Mouse (Mus musculus) testis, postnatal 14 days (tissue): Measurements from ENCODE around the gene Eral1.
A peak's percentile ranks its signal among the peaks of the same experiment; 100 is the strongest.

ENCODE experiments used
- DNase-seq: peaks from one replicate; pipeline ENCODE4 v3.0.0; 2021; ENCODE audit warnings: low spot score

Eral1 gene

DNA sequence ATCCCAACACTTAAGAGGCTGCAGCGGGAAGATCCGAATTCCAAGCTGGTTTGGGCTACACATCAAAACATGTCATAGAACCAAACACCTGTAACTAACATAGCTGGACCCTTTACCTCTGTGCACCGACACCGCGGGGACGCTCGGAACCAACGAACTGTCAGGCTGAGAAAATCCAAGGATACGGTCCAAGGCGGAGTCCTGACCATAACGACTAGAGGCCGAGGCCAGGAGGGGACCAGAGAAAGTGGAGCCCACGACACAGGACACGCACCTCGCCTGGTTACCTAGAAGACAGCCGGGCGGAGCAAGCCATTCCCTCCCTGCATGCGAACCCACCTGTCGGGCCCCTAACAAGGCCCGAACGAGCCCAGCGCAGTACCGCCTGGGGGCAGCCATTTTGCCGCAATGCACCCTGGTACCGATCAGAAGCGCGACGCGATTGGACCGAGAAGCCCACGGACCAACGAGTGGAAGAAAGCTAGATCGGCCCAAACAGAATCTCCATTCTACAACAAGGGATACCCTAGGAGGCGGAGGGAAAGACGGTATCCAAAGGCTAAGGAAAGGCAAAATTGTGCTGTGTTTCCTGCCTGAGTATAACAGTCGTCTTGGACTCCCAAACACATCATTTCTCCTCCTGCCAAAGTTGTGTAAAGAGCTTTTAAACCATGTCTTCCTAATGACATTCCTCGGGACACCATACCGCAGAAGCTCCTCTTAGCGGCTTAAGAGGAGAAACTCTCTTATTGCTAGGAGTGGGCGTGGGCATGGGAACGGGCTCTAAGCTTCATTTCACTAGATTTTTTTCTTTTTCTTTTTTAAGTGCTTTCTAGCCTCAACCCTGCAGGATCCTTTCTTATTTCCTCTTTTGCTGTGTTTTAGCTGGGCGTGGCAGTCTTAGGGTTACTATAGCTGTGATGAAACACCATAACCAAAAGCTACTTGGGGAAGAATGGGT lies at the start of gene Eral1:
Gene Eral1, minus strand, starts transcription at position 423 of the 961 bp plus-strand sequence.
- peak; percentile 88 for DNase-seq

- DNase-seq = no peak
Measured at GRCm38 (mm10) chr11:78129458-78129857, 49.3 kb upstream of the Eral1 start.

DNA sequence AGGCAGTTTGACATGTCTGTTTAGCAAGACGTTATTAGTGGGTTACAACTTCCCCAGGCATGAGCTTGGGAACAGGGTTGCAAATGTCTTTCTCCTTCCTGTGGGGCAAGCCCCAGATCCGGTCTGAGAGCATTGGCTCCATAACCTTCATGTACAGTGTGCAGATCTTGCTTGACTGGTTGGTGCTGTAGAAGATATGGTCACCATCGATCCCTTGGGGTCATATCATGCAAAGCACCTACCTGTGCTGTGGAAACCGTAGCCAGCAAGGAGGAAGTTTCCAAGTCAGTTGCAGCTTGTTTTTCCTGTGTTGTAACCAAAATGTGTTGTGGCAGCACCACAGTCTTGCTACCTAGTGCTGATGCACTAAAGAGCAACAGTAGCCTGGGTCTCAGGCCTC lies 46.6 kb upstream of the Eral1 start:
- no peak for DNase-seq

- no peak for DNase-seq
Measured at GRCm38 (mm10) chr11:78125691-78126090, 45.5 kb upstream of the Eral1 start.

- no peak for DNase-seq
Measured at GRCm38 (mm10) chr11:78123782-78124181, 43.6 kb upstream of the Eral1 start.

DNA sequence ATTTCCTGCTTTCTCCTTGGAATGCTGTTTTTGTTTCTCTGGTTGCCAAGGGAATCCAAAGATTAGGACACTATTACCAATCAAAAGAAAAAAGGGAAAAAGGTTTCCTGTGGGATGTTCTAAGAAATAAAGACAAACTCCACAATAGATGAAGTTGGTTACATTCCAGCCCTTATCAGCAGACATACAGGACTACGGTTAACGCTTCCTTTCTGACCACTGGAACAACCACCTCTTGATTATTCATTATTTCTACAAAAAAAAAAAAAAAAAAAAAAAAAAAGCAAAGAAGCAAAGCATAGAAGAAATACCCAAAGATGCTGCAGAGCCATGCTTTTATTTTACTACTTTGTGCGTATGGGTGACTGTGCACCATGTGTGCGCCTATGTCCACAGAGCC lies 42.6 kb upstream of the Eral1 start:
- no peak for DNase-seq

DNA sequence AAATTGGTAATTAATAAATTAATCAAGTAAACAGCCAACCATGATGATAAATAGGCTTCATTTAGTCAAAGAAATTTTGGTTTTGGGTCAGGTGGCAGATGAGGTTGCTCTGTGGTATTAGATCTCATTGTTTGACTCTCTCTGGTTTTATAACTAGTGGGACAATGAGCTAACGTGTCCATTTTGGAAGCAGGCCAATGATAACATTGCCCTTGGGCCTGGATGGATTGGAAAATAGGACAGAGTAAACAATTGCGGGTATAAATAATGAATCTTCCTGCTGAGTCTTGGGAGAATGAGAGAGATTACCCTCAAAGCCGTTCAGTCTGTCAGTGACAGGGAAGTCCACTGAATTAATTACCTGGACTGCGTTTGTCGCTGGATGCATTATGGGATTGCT lies 41.0 kb upstream of the Eral1 start:
- no peak for DNase-seq

GRCm38 (mm10) chr11:78119898-78120297 lies 39.7 kb upstream of the Eral1 start:
- DNase-seq = no peak

GRCm38 (mm10) chr11:78118467-78118866 lies 38.3 kb upstream of the Eral1 start:
- no peak for DNase-seq

DNA sequence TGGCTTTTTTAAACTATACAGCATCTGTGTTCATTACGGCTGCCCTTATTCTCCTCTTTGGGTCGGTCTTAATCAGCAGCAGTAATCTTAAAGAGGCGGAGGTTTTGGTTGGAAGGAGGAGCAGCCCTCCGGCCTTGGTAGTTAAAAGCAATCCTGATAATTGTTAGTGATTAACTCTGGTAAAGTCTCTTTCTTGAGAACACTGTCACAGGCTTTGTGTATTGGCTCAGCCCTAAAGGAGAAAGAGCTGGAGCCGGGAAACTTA lies 35.9 kb upstream of the Eral1 start:
- no peak for DNase-seq

DNA sequence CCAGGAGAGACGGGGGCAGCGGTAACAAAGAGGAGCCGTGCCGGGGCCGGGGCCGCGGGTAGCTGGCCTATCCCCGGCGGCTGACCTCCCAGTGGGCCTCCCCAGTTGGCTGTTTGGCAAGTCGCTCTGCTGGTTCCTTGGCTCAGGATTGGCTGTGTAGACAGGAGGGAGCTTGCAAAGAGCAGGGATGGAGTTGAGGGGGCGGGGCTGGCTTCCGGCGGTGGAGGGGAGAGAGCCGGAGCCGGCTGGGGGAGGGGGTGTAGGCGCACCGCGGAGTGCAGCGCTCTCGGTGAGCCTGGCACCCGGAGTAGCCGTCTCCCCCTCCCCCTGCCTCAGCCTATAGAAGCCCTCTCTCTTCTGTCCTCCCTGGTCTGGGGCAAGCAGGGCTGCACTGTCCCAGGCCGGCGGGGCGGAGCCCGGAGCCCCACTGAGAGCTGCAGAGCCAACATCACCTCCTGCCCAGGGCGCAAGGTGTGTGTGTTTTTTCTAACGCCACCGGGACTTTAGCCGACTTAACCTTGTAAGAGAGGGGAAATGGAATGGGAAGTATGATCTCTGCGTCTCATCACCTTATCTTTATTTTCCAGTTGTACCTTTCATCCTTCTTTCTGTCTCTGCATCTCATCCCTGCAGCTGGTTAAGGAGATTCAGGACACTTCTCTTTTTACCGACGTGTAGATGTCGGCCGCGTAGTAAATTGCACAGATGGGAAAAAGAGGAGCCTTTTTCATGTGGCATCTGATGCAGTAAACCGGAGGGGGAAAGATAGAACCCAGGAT lies 35.4 kb upstream of the Eral1 start:
- DNase-seq = peak; percentile 95

DNA sequence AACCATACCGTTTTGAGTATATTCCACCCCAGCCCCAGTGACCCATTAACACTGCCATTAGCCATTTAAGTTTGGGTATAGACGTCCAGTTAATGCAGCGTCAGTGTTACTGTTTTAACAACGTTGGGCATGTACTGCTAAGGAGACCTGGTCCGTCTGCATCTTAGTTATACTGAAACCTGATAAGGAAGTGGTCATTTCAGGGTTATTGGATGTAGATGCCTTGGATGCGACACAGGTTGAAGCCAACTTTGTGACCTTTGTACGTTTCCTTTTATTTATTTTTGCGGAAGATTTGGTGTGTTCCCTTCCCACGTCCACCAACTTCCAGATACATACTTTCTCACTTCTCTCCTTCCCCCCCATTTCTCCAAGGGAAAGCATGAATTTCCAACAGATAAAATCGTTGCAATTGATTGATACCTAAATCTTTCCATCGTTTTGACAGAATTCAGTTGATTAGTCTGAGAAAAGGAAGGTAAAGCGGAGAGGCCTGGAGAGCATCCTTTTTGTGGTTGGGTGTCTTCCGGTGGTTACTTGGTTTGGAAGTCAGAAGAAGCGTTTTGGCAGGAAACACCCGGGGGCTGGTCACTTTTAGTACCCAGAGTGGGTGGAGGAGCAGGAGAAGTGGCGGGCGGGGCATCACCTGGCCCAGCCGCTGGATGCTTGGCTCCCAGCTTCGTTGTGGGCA lies 34.6 kb upstream of the Eral1 start:
- DNase-seq = no peak

- no peak for DNase-seq
Measured at GRCm38 (mm10) chr11:78113616-78114015, 33.4 kb upstream of the Eral1 start.

DNA sequence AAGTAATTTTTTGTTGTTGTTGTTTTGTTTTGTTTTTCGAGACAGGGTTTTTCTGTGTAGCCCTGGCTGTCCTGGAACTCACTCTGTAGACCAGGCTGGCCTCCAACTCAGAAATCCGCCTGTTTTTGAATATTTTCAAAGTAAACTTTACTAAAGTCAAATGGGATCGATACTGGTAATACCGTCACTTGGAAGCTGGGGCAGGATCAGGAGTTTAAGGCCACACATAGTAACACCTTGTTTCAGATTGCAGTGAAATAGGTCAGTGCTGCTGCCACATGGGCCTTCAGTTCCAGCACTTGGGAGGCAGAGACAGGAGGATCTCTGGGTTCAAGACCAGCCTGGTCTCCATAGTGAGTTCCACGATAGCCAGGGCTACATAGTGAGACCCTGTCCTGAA lies 24.3 kb upstream of the Eral1 start:
- no peak for DNase-seq

- DNase-seq = no peak
Measured at GRCm38 (mm10) chr11:78102958-78103747, 23.0 kb upstream of the Eral1 start.

DNA sequence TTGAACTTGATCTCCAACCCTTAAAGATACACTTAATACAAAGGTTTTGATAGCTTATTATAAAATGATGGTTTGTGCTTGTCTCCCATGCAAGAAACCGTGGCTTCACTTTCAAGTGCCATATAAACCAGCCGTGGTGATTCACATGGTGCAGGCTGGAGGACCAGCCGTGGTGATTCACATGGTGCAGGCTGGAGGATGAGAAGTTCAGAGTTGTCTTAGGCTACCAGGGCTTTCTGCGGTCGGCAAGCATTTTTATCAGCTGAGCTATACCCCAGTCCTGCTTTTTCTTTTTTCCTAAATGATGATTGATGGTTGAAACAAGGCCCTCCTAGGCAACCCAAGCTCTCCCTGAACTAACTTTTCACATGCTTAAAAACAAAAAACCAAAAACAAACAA lies 22.0 kb upstream of the Eral1 start:
- DNase-seq = no peak

DNA sequence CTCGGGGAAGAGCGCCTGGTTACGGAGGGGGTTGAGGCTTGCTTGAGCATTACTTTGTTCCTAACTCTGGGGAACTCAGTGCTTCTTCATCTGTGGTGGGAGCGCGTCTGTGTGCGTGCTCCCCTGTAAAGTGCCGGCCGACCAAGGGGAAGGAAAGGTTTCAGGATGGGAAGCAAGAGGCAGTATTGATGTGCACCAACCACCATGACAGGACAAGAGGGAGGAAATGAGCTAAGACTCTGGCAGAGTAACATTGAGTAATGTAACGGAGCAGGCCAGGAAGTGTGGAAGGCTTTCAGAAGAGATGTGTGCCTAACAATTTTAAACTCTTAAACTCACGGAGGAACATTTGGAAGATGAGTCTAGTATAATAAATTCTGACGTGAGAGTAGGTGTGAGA lies 20.6 kb upstream of the Eral1 start:
- no peak for DNase-seq

- DNase-seq = no peak
Measured at GRCm38 (mm10) chr11:78097077-78097476, 16.9 kb upstream of the Eral1 start.

GRCm38 (mm10) chr11:78095144-78095516 lies 14.9 kb upstream of the Eral1 start:
- DNase-seq = no peak

- peak; percentile 94 for DNase-seq
Measured at GRCm38 (mm10) chr11:78094504-78095143, 14.4 kb upstream of the Eral1 start, which contains the start of gene Fam222b. Gene Fam222b, plus strand, starts transcription at chr11:78094660.

DNA sequence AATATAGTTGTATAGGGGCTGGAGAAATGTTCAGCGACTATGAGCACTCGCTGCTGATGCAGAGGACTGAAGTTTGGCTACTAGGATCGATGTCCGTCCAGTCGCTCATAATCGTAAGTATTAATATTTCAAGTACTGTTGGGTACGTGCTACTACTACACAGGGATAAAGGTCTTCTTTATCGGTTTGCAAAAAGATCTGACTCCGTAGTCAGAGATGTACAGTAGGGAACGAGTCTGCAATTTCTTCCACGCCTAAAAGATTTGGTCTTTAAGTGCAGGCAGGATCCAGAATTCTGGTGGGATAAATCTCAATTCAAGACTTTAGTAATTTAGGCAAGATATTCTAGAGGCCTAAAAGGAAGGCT lies 13.9 kb upstream of the Eral1 start:
- no peak for DNase-seq
